Mouse (Mus musculus) cerebellum, postnatal 25 days (tissue): ENCODE measurements at regions not wholly inside any gene's neighbourhood (a gene's known extent, or its start where the extent isn't known, plus 50 kb on each side); places are given as distances from the start of the nearest gene placed in this dataset.

Experiments used
- DNase-seq, 2 experiments: peaks; one replicate each; pipeline ENCODE4 v3.0.0; 2021; ENCODE audit warnings: mixed read lengths in 2 of 2

DNA sequence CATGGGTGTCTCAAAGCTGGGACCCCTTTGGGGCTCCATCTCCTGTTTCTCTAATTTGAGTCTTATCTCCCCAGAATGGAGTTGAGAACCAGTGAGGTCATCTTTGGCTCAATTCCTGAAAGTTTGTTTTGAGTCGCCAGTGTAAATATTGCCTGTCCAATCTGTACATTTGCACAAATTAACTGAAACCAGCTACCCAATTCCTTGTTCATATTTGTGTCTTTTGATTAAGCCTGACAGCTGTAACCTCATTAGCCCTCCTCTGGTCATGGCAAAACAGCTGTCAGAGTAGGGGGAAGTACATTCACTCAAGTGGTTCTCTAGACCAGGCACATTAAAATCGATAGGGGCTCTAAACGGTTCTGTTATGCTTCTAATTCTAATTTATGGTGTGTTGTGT is 177.0 kb downstream of the Rps12 start:
- DNase-seq, result no peak

DNA sequence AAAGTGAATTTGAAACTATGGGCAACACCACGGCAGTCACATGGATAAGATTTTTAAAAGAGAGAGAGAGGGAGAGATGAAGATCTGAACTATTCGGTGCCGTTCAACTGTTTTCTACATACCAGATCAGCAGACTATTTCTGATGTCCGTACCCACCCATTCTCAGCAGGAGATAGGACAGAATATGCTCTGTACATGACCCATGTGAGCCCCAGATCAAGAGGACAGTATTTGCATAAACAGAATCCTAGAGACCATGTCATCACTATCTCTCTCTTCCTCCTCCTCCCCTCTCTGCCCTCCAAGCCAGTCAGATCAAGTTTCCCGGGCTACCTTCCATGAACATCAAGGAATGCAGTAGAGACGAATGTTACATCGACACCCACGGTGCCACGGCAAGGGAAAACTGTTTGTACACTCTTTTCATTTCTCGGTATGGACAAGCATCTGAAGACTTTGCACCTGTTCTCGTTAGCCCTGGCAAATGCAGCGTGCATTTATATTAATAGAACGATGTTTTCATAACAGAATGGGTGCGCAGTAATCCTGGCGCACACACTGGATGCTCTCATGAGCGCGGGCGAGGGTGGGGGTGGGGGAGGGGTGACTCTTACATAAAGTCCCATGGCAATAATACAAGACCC is 177.7 kb downstream of the Rps12 start:
- DNase-seq, result peak; percentile 17 to 40

DNA sequence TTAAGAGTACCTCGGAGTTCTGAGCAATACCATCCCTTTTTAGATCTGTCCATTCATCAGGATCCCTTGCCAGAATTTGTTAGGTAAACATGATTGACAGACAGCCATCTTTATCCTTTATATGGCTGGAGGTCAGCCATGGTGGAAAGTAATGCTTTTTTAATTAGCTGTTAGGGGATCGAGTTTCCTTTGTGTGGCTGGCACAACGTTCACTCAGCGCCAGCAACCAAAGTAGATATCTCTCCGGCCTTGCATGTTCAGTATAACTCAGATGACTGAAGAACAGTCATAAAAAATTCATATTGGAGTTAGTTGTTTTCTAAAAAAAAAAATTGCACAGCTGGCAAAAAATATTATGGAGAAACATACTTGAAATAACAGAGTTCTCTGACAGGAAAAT is 186.4 kb downstream of the Rps12 start:
- DNase-seq, result no peak

DNA sequence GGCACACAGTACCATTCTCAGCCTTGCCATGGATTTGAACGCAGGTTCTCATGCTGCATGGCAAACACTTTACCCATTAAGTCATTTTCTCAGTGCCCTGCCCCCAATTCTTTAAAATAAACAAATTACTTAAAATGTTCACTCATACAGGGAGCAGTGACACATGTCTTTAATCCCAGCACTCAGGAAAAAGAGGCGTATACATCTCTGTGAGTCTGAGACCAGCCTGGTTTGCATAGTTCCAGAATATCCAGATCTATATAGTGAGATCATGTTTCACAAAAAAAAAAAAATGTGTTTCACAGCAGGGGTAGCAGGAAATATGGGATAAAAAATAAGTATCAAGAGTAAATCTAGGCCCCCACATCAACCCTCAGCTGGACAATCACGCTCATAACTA is 191.5 kb downstream of the Rps12 start:
- DNase-seq, result no peak

DNA sequence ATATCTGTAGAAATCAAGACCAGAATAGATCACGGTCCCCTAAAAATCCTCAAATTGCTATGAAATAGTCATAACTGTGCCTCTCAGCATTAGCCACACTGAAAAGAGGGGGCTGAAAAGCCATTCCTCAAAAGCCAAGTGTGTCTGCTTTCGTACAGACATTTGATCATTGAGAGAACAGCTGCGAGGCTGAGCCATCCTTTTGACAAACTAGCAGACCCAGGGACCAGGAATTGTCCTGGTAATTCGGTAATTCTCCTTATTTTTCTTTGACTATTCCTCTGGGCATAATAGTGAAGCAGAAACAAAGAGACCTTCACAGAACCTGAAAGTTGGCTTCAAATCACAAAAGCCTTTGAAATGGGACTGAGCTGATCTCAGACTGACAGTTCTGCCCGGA is 206.8 kb downstream of the Rps12 start:
- no peak for DNase-seq

DNA sequence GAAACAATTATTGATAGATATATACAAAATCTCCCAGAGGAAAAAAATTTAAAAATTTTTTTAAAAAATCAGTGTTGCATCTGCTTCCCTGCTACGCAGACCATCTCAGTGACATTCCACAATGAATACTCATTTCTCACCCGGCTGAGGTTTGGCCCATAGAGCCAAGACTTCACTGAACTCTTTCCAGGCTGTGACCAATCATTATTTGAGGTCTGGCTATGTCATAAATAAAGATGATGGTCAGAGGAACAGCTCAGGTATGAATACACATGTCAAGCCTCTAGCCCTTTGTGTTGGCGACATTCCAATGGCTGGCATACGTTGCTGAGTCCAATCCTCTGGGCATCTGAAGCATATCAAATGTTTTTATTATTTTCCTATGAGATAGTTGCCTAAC is 216.1 kb downstream of the Rps12 start:
- no peak for DNase-seq

DNA sequence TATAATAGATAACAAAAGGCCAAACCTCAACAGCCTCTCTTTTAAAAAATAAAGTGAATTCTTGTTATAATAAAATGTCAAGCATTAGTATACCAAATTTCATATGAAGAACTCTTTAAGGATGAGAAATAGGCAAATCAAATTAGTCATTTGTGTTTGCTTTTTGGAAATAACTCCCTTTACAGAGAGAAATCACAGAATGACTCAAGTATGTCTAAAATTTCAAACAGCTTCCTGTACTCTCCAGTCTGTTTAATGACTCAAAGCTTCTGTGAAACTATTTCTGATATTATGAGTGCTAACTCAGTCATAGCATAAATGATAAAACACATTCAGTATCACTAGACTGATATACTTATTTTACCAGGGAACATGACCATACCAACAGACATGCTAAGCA is 217.7 kb downstream of the Rps12 start:
- no peak for DNase-seq

DNA sequence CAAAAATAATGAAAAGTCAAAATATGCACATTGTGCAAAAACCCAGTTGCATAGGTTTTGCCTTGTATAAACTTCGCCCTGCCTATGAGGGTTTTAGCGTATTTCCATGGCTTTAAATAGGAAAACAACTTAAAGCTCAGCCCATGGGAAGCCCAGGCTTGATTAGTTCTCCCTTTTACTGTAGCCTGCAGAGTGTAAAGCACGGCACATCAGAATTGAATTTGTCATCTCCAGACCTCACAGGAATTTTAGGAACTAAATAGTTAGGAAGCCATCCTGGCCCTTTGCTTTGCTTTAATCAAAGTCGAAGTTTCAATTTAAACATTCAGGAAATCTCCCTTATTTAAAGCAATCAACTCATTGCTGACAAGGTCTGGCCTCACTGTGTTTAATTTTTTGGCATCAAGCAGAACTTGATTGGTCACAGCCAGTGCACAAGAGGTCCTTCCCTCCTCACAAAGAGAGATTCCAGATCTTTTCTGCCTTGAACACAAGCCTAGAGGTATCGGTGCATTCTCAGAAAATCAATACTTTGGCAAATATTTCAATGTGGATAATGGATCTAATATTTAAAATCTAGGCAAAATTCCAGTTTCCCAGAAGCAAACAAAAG is 211.8 kb upstream of the Eya4 start:
- DNase-seq, result no peak

DNA sequence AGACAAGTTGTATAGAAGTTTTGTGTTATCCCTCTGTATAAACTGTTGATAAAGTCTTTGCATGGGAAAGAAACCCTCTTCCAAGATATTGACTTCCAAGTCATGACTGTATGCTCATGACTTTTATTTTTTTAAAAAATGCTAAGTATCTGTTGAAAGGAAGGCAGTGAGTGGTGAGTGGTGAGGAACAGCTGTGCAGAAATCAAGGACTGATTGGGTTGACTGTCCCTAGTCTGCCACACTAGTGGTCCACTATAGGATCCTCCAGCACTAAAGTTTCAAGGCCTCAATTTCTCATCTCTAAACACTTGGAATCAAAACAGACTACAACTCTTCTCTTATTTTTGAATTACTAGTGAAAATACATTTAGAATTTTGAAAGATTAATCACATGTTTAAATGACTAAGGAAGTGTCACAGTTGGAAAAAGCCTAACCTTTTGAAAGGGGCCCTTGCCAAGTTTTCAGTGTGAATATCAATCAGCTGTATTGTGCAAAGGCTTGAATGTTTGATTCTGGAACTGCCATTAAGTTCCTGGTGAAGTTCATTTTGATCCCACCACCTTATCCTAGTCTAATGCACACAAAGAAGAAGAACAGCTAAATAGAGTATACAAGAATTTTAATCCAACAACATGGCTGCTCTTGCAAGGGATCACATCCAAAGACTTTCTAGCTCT is 209.5 kb upstream of the Eya4 start:
- DNase-seq, result no peak

DNA sequence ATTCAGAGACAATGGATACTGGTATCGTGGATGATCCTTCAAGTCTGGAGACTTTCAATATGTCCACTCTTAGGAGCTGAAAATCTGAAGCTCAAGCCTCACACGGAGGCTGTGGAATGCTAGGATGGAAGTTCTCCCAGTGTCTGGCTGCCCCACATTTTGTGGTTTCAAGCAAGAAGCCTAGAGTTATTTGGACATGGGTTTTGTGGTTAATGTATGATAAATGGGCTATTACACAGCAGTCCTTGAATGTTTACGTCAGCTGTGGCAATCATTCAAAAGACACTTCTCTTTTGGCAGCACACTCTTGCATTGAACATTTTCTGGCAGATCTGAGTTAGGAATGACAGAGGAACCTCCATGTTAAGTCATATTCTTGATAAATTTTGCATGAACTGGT is 207.2 kb upstream of the Eya4 start:
- DNase-seq, result no peak

DNA sequence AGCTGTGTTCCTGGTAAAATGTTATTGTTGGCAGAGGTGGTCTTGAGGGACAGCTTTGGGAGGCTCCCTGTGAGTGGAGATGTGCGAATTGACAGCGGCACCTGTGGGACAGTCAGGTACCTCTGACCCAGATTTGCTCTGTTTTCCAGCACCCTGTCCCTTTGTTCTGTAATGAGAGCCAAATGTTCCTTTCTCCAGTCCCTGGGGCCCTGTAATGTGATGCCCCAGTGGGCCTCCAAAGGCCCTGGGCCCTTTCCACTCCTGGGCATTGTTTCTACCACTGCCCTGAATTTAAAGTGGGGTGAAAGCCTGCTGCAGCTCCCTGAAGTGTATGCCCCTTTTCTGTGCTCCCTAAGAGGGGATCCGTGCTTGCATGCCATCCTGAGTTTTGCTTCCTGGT is 198.6 kb upstream of the Eya4 start:
- no peak for DNase-seq

DNA sequence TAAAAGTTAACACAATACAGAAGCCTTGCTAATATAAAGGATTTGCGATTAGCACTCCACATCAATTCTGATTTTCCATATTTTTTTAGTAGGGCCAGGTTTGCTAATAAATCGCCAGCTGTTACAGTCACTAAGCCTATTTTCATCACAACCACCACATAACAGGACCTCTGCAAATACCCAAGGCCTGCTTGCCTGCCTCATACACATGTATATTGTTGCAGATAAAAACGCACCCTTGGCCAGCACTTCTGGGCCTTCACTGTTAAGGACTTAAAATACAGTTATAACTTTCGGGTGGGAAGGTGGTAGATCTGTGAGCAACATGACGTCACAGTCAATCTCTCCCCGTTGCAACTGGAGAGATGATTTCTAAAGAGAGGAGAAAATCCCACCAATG is 197.7 kb upstream of the Eya4 start:
- DNase-seq, result no peak

DNA sequence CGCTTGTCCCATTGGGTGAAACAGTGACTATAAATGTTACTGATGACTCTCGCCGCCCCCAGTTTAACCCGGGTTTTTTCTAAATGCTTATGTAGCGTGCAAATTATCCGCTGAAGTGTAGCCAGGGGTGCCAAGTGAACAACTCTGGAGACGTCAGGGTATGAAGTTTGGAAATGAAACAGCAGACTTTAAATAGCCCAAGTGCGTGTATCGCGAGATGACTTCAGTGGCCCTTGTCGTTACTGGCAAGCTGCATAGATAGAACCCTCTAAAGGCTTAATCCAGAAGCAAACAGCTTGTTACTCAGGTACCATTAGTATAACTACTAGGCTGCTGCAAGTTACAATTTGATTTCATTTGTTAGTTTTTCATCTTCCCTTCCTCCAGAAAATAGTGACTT is 192.1 kb upstream of the Eya4 start:
- DNase-seq, result no peak

DNA sequence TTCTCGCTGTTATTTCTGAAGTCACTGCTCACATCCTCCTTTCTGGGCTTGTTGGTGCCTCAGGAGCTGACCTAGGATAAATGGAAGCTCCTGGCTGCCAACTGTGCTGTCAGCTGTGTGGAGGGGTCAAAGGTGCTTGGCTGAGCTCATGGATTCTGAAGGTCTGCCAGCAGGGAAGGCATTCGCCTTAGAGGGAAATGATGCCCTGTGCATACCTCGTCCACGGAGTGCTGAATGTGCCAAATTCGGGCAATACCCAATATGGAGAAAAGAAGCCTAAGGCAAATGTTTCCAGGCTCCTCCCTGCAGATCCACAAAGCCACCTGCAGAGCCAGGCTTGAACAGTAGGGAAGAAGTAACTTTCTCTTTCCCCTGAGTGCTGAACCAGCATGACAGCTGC is 191.3 kb upstream of the Eya4 start:
- no peak for DNase-seq

DNA sequence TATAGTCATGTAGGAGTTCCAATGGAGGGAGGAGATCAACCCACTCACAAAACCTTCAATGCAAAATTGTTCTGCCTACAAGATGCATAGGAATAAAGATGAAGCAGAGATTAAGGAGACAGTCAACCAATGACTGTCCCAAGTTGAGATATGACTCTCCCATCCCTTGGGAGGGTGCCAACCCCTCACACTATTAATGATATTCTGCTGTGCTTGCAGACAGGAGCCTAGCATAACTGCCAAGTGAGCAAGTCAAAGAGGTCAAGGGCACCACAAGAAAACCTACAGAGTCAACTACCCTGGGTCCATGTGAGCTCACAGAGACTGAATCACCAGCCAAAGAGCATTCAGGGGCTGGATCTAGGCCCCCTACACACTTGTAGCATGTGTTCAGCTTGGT is 184.1 kb upstream of the Eya4 start:
- DNase-seq, result no peak

DNA sequence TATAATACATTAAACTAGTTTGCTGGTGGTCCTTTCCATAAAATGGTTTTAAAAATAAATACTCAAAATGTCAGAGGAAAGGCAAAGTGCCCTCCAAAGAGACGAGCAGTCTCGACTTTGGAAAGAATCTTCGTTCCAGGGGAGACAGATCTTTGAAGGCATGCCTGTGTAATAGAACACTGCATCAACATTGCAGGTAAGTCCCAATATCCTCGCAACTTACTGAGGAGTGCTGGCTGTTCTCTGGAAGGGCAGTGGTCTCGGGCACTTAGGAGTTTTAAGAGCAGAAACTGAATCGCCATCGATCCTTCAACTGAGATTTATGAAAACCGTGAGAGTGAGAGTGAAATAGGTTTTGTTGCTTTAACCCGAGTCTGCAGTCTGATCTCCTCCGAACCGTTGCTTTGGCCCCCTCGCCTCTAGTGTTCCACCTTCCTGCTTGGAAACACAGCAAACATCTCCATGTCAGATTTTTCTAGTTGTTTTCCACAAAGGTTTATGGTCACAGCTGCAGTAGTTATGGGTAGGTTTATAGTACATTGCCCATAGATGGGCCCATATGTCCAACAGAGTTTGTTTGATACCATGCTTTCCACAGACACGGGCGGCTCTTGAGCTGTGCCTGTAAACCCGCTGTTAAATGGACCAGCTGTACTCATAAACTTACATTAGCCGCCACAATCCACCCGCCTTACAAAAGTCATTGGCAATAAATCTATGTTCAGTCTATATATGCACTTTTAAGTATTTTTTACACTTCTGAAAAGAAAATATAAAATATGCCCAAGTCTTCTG is 181.6 kb upstream of the Eya4 start:
- no peak for DNase-seq

DNA sequence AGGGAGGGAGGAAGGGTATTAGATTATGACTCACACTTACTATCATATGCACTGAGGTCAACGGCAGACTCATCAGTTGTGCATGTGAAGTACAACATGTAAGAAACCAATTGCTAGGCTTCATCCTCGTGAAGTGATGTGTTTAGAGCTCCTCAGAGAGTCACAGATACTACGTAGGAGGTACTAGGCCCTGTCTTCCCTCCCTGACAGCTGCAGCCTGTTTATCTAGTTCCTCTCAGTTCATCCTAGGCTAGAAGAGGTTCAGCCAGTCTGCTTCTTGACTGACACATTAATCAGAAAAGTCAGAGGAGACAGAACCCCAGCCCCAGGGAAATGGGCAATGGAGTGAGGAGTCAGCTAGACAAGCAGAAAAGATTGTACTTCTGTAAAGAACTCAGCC is 180.1 kb upstream of the Eya4 start:
- no peak for DNase-seq

DNA sequence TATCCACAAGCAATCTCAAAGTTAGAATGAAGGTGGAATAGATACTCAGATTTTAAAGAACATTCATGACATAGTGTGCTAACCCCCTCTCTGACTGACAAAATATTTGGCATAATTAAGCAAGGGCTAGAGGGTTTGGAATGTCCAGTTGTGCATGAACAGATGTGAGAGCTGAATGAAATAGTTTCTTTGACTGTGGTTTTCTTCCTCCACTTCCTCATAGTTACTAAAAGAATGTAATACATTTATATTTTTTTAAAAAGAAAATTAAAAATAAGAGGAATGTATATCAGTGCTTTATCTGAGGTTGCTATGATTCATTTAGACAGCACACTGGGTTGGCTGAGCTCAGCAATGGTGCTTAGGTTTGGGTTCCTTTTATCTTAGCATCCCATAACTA is 176.2 kb upstream of the Eya4 start:
- no peak for DNase-seq

DNA sequence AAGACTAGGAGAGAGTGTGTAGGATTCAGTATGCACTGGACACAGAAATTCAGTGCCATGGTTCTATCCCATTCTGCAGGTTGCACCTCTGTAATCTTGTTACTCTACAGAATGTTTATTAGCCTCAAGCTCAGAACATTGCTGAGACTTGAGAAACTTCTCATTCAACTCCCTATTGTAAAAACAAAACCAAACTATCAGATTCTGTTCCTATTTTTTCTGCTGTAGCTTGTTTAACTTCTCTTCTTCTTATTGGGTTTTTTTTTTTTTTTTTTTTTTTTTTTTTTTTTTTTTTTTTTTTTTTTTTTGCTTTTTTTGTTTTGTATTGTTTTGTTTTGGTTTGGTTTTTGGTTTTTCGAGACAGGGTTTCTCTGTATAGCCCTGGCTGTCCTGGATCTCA is 172.1 kb upstream of the Eya4 start:
- DNase-seq, result no peak

DNA sequence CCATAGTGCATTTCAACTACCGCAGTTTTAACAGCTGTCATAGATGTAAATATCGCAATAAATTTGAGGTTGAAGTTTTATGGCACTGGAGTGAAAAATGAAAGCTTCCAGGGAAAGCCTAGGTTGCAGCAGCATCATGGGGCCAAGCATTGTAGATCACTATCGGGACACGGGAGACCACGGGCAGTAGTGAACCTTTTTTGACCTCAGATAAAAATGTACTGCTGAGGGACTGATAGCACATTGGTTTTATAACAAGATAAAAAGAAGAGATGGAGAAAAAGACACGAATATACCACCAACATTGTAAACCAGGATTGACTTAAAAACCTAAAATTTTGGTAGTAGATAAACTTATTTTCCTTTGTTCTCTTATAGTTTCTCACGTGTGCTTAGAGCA is 143.1 kb upstream of the Eya4 start:
- DNase-seq, result no peak

DNA sequence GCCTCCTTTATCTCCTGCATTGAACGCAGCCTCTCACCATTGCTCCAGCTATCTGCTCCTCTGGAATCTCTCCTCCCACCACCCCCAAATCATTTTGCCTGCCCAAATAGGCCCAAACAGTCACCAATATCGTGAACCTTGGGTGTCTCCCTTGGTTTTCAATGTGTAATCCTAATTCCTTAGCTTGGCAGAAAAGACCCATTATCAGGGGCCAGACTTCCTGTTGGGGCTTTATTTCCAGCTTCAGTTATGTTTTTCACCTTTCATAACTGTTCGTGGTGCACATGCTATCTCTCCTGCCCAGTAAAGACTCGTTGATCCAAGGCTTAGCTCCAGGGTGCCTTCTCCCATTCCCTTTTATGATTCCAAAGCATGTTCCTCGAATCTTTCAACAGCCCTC is 142.4 kb upstream of the Eya4 start:
- no peak for DNase-seq

DNA sequence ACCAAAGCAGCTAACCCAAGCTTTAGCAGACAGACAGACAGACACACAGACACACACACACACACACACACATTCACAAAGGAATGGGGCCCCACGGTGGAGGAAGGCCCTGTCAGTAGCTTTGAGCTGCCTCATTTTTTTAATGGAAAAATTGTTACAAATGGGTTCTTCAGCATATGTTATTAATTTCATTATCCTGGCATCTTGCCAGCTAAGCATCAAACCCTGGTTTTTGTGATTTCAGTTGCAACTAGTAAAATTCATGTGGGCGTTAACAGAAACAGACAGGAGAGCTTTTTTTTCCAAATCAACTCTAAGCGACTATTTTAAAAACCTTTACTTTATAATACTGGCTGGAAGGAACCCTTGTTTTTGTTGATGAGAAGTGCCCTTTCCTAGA is 138.4 kb upstream of the Eya4 start:
- no peak for DNase-seq

DNA sequence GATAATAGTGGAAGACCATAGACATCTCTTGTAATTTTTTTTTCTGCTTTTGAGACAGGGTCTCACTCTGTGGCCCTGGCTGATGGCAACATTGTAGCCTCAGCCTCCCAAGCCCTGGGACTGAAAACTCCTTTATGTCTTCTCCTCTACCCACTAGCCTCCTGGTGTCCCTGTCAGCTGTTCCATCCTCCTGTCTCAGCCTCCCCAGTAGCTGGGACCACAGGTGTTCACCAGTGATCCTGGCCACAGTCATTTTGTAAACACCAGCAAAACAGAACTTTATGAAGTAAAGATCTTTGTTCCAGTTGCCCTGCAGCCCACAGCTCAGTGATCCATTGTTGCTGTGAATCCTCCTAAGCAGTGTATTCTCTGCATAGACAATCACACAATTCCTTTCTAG is 129.9 kb upstream of the Eya4 start:
- no peak for DNase-seq

DNA sequence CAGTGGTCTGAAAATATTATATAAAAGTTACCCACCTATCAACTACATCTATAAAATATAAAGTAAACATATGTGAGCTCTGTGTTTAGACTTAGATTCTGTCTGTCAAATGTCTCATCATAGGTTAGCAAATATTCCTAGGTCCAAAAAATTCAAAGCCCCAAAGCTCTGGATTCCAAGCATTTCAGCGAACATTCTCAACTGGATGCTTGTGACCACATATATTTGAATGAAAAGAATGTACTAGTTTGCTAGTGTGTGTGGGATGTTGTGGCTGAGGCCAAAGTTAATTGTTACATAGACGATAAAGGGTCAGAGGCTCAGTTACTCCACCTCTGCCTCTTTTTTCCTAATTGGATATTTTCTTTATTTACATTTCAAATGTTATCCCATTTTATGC is 128.3 kb upstream of the Eya4 start:
- DNase-seq, result no peak
